Mouse (Mus musculus): ENCODE data around the gene Crtac1. TPM values are rescaled to one million over a fixed set of nuclear protein-coding genes. Genes with fewer than 3 reads are reported as not detected.

Gene Crtac1
- polyA plus RNA-seq, 1 experiment from 2014 or later: 4.0 TPM

GRCm38 (mm10) chr19:42249976-42250914 is 181.3 kb downstream of the Crtac1 start:
- DNase-seq (ENCODE audit: low spot score) (no peak), ATAC-seq (replicated peaks; ENCODE audit: low FRiP score) (no peak)
- 73% methylated on average over 11 of the region's 11 CpGs for WGBS
- no peaks in the 10 kb centered on the region for H3K36me3 ChIP-seq (ENCODE audit: control insufficient read depth, insufficient read depth, low read length)
- H3K27ac ChIP-seq (ENCODE audit: low read depth, low read length): no peak overlapping the region
- no peak overlapping the region for H3K4me2 ChIP-seq (ENCODE audit: low read depth, low read length, severe bottlenecking)
- no peak overlapping the region for H3K9ac ChIP-seq (ENCODE audit: low read length)
- no peaks in the 10 kb centered on the region; the same call in 1 of the 2 replicates for H3K4me1 ChIP-seq (replicated peaks; ENCODE audit: control insufficient read depth, insufficient read depth, low read length)
- no peaks in the 10 kb centered on the region for H3K9me3 ChIP-seq (ENCODE audit: control insufficient read depth, low read length)
- H3K4me3 ChIP-seq (ENCODE audit: low read depth, low read length): no peak overlapping the region
- H3K27me3 ChIP-seq (ENCODE audit: control insufficient read depth, insufficient read depth, low read length): 0 out of 2 replicates have a peak, but pooled peaks cover 6% of the 10 kb centered on the region

- ATAC-seq (replicated peaks; ENCODE audit: low FRiP score) (no peak), DNase-seq (ENCODE audit: low spot score) (no peak)
- no peaks in the 10 kb centered on the region for H3K4me1 ChIP-seq (replicated peaks; ENCODE audit: control insufficient read depth, insufficient read depth, low read length)
- H3K4me2 ChIP-seq (ENCODE audit: low read depth, low read length, severe bottlenecking): no peak within 1 kb of the TSS
- no peaks in the 10 kb centered on the region for H3K36me3 ChIP-seq (ENCODE audit: control insufficient read depth, insufficient read depth, low read length)
- H3K27ac ChIP-seq (ENCODE audit: low read depth, low read length): no peak within 1 kb of the TSS
- H3K27me3 ChIP-seq (ENCODE audit: control insufficient read depth, insufficient read depth, low read length): no peaks in the 10 kb centered on the region
- H3K9ac ChIP-seq (ENCODE audit: low read length): no peak within 1 kb of the TSS
- no peak within 1 kb of the TSS for H3K4me3 ChIP-seq (ENCODE audit: low read depth, low read length)
- H3K9me3 ChIP-seq (ENCODE audit: control insufficient read depth, low read length): no peaks in the 10 kb centered on the region
- 79% methylated on average over 3 of the region's 3 CpGs for WGBS
Measured at GRCm38 (mm10) chr19:42247519-42247918, 184.1 kb downstream of the Crtac1 start, which contains the start of gene Golga7b. TSS of gene Golga7b (plus strand) at chr19:42247574.

GRCm38 (mm10) chr19:42246626-42247025 is 185.0 kb downstream of the Crtac1 start:
- Histone ChIP-seq H3K27ac (ENCODE audit: low read depth, low read length) (no peak overlapping the region), H3K36me3 (ENCODE audit: control insufficient read depth, insufficient read depth, low read length) (no peaks in the 10 kb centered on the region), H3K9ac (ENCODE audit: low read length) (no peak overlapping the region), H3K4me3 (ENCODE audit: low read depth, low read length) (no peak overlapping the region), H3K4me1 (replicated peaks; ENCODE audit: control insufficient read depth, insufficient read depth, low read length) (no peaks in the 10 kb centered on the region), H3K9me3 (ENCODE audit: control insufficient read depth, low read length) (no peaks in the 10 kb centered on the region), H3K4me2 (ENCODE audit: low read depth, low read length, severe bottlenecking) (no peak overlapping the region), H3K27me3 (ENCODE audit: control insufficient read depth, insufficient read depth, low read length) (no peaks in the 10 kb centered on the region)
- no peak for ATAC-seq (replicated peaks; ENCODE audit: low FRiP score)
- no peak for DNase-seq (ENCODE audit: low spot score)
- WGBS: 52% methylated on average over 5 of the region's 5 CpGs

GRCm38 (mm10) chr19:42243401-42243800 is 188.2 kb downstream of the Crtac1 start:
- 76% methylated on average over 3 of the region's 3 CpGs for WGBS
- no peak for ATAC-seq (replicated peaks; ENCODE audit: low FRiP score)
- no peak overlapping the region for H3K9ac ChIP-seq (ENCODE audit: low read length)

GRCm38 (mm10) chr19:42240881-42241280 is 190.7 kb downstream of the Crtac1 start:
- Histone ChIP-seq H3K4me3 (ENCODE audit: low read depth, low read length) (no peak overlapping the region), H3K27me3 (ENCODE audit: control insufficient read depth, insufficient read depth, low read length) (no peaks in the 10 kb centered on the region), H3K4me2 (ENCODE audit: low read depth, low read length, severe bottlenecking) (no peak overlapping the region), H3K4me1 (replicated peaks; ENCODE audit: control insufficient read depth, insufficient read depth, low read length) (no peaks in the 10 kb centered on the region), H3K27ac (ENCODE audit: low read depth, low read length) (no peak overlapping the region), H3K36me3 (ENCODE audit: control insufficient read depth, insufficient read depth, low read length) (no peaks in the 10 kb centered on the region), H3K9me3 (ENCODE audit: control insufficient read depth, low read length) (no peaks in the 10 kb centered on the region), H3K9ac (ENCODE audit: low read length) (no peak overlapping the region)
- ATAC-seq (replicated peaks; ENCODE audit: low FRiP score) (no peak), DNase-seq (ENCODE audit: low spot score) (no peak)
- WGBS: 57% methylated on average over 8 of the region's 8 CpGs

More at GRCm38 (mm10) chr19:42243401-42243800, 188.2 kb downstream of the Crtac1 start:
- Histone ChIP-seq H3K4me2 (ENCODE audit: low read depth, low read length, severe bottlenecking) (no peak overlapping the region), H3K4me1 (replicated peaks; ENCODE audit: control insufficient read depth, insufficient read depth, low read length) (no peaks in the 10 kb centered on the region), H3K27ac (ENCODE audit: low read depth, low read length) (no peak overlapping the region), H3K9me3 (ENCODE audit: control insufficient read depth, low read length) (no peaks in the 10 kb centered on the region), H3K4me3 (ENCODE audit: low read depth, low read length) (no peak overlapping the region), H3K27me3 (ENCODE audit: control insufficient read depth, insufficient read depth, low read length) (no peaks in the 10 kb centered on the region), H3K36me3 (ENCODE audit: control insufficient read depth, insufficient read depth, low read length) (no peaks in the 10 kb centered on the region)
- no peak for DNase-seq (ENCODE audit: low spot score)

- H3K9ac ChIP-seq (ENCODE audit: low read length): no peak overlapping the region
- no peaks in the 10 kb centered on the region for H3K36me3 ChIP-seq (ENCODE audit: control insufficient read depth, insufficient read depth, low read length)
- DNase-seq (ENCODE audit: low spot score): no peak
- H3K27me3 ChIP-seq (ENCODE audit: control insufficient read depth, insufficient read depth, low read length): no peaks in the 10 kb centered on the region
- no peak overlapping the region for H3K27ac ChIP-seq (ENCODE audit: low read depth, low read length)
- no peaks in the 10 kb centered on the region for H3K9me3 ChIP-seq (ENCODE audit: control insufficient read depth, low read length)
- H3K4me3 ChIP-seq (ENCODE audit: low read depth, low read length): no peak overlapping the region
- ATAC-seq (replicated peaks; ENCODE audit: low FRiP score): no peak
- WGBS: 74% methylated on average over 7 of the region's 7 CpGs
- H3K4me2 ChIP-seq (ENCODE audit: low read depth, low read length, severe bottlenecking): no peak overlapping the region
- H3K4me1 ChIP-seq (replicated peaks; ENCODE audit: control insufficient read depth, insufficient read depth, low read length): no peaks in the 10 kb centered on the region
Measured at GRCm38 (mm10) chr19:42238341-42238715, 193.3 kb downstream of the Crtac1 start.

- H3K9ac ChIP-seq (ENCODE audit: low read length): no peak overlapping the region
- peak overlapping the region; percentile 50 for H3K27ac ChIP-seq (ENCODE audit: low read depth, low read length)
- H3K27me3 ChIP-seq (ENCODE audit: control insufficient read depth, insufficient read depth, low read length): no peaks in the 10 kb centered on the region
- no peak overlapping the region for H3K4me2 ChIP-seq (ENCODE audit: low read depth, low read length, severe bottlenecking)
- no peaks in the 10 kb centered on the region for H3K4me1 ChIP-seq (replicated peaks; ENCODE audit: control insufficient read depth, insufficient read depth, low read length)
- 21% methylated on average over 4 of the region's 4 CpGs for WGBS
- DNase-seq (ENCODE audit: low spot score) (peak; percentile 58), ATAC-seq (replicated peaks; ENCODE audit: low FRiP score) (no peak)
- no peaks in the 10 kb centered on the region for H3K9me3 ChIP-seq (ENCODE audit: control insufficient read depth, low read length)
- no peaks in the 10 kb centered on the region for H3K36me3 ChIP-seq (ENCODE audit: control insufficient read depth, insufficient read depth, low read length)
- H3K4me3 ChIP-seq (ENCODE audit: low read depth, low read length): no peak overlapping the region
Measured at GRCm38 (mm10) chr19:42237602-42238340, 193.8 kb downstream of the Crtac1 start.
